ENCODE assay signal across 8 mouse cellular contexts in the genomic region with DNA sequence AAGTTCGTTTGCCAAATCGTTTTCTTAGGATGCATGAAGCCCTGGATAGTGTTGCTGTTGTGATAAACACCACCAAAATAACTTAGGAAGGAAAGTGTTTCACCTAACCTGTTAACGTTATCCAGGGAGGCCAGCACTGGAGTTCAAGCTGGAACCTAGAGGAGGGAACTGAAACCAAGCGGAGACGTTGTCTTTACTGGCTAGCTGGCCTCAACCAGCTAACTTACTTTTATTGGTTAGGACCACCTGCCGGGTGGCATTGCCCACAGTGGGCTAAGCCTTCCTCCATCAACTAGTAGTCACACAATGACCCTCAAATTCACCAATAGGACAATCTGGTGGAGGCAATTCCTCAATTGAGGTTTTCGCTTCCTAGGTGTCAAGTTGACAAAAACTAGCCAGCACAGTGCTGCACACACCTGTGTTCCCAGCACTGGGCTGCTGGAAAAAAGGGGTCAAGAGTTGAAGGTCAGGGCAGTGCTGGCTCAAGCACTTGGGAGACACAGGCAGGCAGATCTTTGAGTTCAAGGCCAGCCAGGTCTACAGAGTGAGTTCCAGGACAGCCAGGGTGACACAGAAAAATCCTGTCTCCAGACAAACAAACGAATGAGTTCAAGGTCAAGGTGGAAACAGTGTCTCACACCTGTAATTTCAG. TPM values are rescaled to one million over a fixed set of nuclear protein-coding genes. Genes with fewer than 3 reads are reported as not detected.
DNase-seq lines count a peak whose midpoint lies in the region; ATAC-seq and TF ChIP-seq lines count a peak whose summit lies in the region.

No protein-coding gene starts in this region.

- H3K4me3 ChIP-seq in layer of hippocampus, adult 2 months: peak overlapping the region; percentile 70; the same call in 1 of the 2 replicates
- peak overlapping the region; percentile 71; the same call in 1 of the 2 replicates for H3K4me3 ChIP-seq in forebrain, embryonic 14.5 days (ENCODE audit: low read depth, low read length)
- H3K4me3 ChIP-seq in liver, embryonic 14.5 days (ENCODE audit: insufficient read depth in 1 of 2, low read depth in 2 of 2, low read length in 2 of 2): peak overlapping the region in 1 of 2 experiments; percentile 79; a peak in 2 of 4 replicates

- DNase-seq in layer of hippocampus, adult 2 months (ENCODE audit: low spot score in 2 of 2): no peak
- no peak for DNase-seq in layer of hippocampus, postnatal 25 days (ENCODE audit: extremely low spot score in 1 of 2, low spot score in 1 of 2)
- peak; percentile 82 for DNase-seq in ZHBTc4 (ENCODE audit: low read depth, low spot score)
- no peak for DNase-seq in forebrain, embryonic 14.5 days (ENCODE audit: low spot score)
- no peak for DNase-seq in liver, embryonic 14.5 days (ENCODE audit: low read depth in 3 of 3, low spot score in 3 of 3)
- no peak for DNase-seq in urinary bladder, adult 18-20 months (ENCODE audit: low spot score in 2 of 2)
- DNase-seq in layer of hippocampus, postnatal 14 days (ENCODE audit: low spot score in 2 of 2): no peak
- DNase-seq in layer of hippocampus, adult 9-10 months (ENCODE audit: low spot score): no peak

- H3K36me3 ChIP-seq in forebrain, embryonic 14.5 days (ENCODE audit: control insufficient read depth, insufficient read depth, low read length): peaks cover 14% of the 10 kb centered on the region
- peaks cover 4% of the 10 kb centered on the region for H3K36me3 ChIP-seq in liver, embryonic 14.5 days (replicated peaks; ENCODE audit: control insufficient read depth, insufficient read depth, low read depth)

- H3K9ac ChIP-seq in forebrain, embryonic 14.5 days (ENCODE audit: low read length): no peak overlapping the region
- H3K9ac ChIP-seq in liver, embryonic 14.5 days (replicated peaks): no peak overlapping the region; the same call in 1 of the 2 replicates

- peak; percentile 2; the same call in 1 of the 2 replicates for ATAC-seq in forebrain, embryonic 14.5 days
- no peak for ATAC-seq in liver, embryonic 14.5 days (ENCODE audit: insufficient read depth)

- no peaks in the 10 kb centered on the region for H3K27me3 ChIP-seq in forebrain, embryonic 14.5 days (replicated peaks; ENCODE audit: control insufficient read depth, insufficient read depth, low read length)
- H3K27me3 ChIP-seq in liver, embryonic 14.5 days (ENCODE audit: control insufficient read depth, insufficient read depth, low read length): no peaks in the 10 kb centered on the region

- TF ChIP-seq EP300 in liver, embryonic 14.5 days (IDR thresholded peaks at IDR 0.05; ENCODE audit: low read depth): no peak

- H3K4me1 ChIP-seq in forebrain, embryonic 14.5 days (ENCODE audit: control insufficient read depth, insufficient read depth, low read length): peaks cover 5% of the 10 kb centered on the region; the same call in 1 of the 2 replicates
- H3K4me1 ChIP-seq in liver, embryonic 14.5 days (replicated peaks; ENCODE audit: control insufficient read depth in 2 of 2, insufficient read depth in 2 of 2, low read length in 1 of 2): peaks cover 2 to 7% of the 10 kb centered on the region in 2 experiments; a peak in 2 of 4 replicates

- TF ChIP-seq CTCF in layer of hippocampus, adult 2 months (conservative IDR thresholded peaks at IDR 0.05): no peak
- no peak for TF ChIP-seq CTCF in liver, embryonic 14.5 days (IDR thresholded peaks at IDR 0.05; ENCODE audit: low read depth)

- peak overlapping the region; percentile 76; the same call in 1 of the 2 replicates for H3K4me2 ChIP-seq in forebrain, embryonic 14.5 days (ENCODE audit: low read length)
- H3K4me2 ChIP-seq in liver, embryonic 14.5 days (ENCODE audit: low read depth): peak overlapping the region; percentile 76

- H3K9me3 ChIP-seq in forebrain, embryonic 14.5 days (replicated peaks; ENCODE audit: control insufficient read depth, low read length): no peaks in the 10 kb centered on the region
- no peaks in the 10 kb centered on the region for H3K9me3 ChIP-seq in liver, embryonic 14.5 days (ENCODE audit: control insufficient read depth, low read length)

- peak overlapping the region; percentile 88 for H3K27ac ChIP-seq in layer of hippocampus, adult 2 months
- H3K27ac ChIP-seq in forebrain, embryonic 14.5 days (ENCODE audit: low read depth, low read length): no peak overlapping the region
- H3K27ac ChIP-seq in liver, embryonic 14.5 days: no peak overlapping the region

- WGBS in forebrain, embryonic 14.5 days: 67% methylated on average over 8 of the region's 8 CpGs
- WGBS in liver, embryonic 14.5 days (ENCODE audit: insufficient replicate concordance): 58% methylated on average over 8 of the region's 8 CpGs

RNA-seq across cellular contexts. Expression of a gene that starts 0.7 kb away (rescaled TPM):
- total RNA-seq in layer of hippocampus, adult 2 months (2021): 10 to 100 TPM; 58.4 to 67.6 TPM
- 10 to 100 TPM; 62.1 to 76.6 TPM for total RNA-seq in layer of hippocampus, postnatal 25 days (2021)
- 154 and 176 TPM in 2 replicates for polyA plus RNA-seq in forebrain, embryonic 14.5 days (2014; fragmentation: Nextera tagmentation; extraction: Ambion mirVana)
- 126 and 145 TPM in 2 replicates for polyA plus RNA-seq in liver, embryonic 14.5 days (2012; rRNA removed)
- 209 and 213 TPM in 2 replicates for polyA plus RNA-seq in liver, embryonic 14.5 days (2014; fragmentation: Nextera tagmentation; extraction: Ambion mirVana)
- 10 to 100 TPM; 66.7 to 75.6 TPM for total RNA-seq in layer of hippocampus, postnatal 14 days (2021)

RNA-seq across cellular contexts. Expression of a gene that starts 24.2 kb away (rescaled TPM):
- total RNA-seq in layer of hippocampus, adult 2 months (2021): 10 to 100 TPM; 46.1 to 48.0 TPM
- total RNA-seq in layer of hippocampus, postnatal 25 days (2021): 10 to 100 TPM; 41.1 to 44.4 TPM
- 10.4 and 15.8 TPM in 2 replicates for polyA plus RNA-seq in forebrain, embryonic 14.5 days (2014; fragmentation: Nextera tagmentation; extraction: Ambion mirVana)
- polyA plus RNA-seq in liver, embryonic 14.5 days (2012; rRNA removed): 3.5 and 4.3 TPM in 2 replicates
- 2.4 and 3.4 TPM in 2 replicates for polyA plus RNA-seq in liver, embryonic 14.5 days (2014; fragmentation: Nextera tagmentation; extraction: Ambion mirVana)
- total RNA-seq in layer of hippocampus, postnatal 14 days (2021): 10 to 100 TPM; 39.6 to 41.3 TPM
